Mouse (Mus musculus): ENCODE measurements at regions not wholly inside any gene's neighbourhood (a gene's known extent, or its start where the extent isn't known, plus 50 kb on each side); places are given as distances from the start of the nearest gene placed in this dataset.

DNA sequence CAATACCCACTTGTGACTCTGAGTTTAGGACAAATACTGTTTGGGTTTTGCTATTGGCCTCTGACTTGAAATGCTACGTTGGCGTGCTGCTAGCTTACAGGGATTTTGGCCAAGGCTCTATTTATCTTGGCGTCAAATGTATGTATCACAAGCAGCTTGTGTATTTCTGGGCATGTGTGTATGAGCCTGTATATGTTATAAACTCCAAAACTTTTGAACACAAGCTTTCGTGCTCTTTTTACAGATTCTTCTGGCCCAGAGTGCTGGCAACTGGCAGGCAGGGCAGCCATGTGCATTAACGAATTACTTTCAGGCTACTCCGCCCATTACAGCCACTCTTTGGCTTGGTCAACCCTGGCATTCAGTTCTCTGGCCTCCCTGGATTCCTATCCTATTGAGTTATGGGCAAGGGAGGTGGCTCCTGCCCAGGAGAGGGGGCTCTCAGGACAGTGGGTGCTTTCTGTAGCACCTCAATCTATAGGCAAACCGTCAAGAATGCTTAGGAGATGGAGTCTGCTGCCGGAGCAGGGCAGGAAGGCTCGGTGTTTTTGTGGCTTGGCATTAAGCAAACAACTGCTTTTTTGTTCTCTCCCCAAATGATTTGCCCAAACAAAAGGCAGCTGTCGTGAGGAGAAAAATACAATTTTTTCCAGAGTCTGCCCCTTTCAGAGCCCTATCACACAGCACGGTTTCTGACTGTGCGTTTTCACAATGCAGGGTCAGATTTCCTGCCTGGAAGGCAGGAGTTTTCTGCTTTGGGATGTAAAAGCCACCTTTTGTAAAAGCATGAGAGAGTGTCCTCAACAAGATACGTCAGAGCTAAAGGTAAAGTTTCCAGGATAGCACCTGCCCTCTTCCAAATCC lies 465.0 kb downstream of the Ccdc171 start:
- Histone ChIP-seq H3K4me2 (ENCODE audit: low read depth, low read length) (no peak overlapping the region), H3K27me3 (ENCODE audit: control insufficient read depth, insufficient read depth, low read length) (no peaks in the 10 kb centered on the region), H3K4me1 (ENCODE audit: control insufficient read depth, insufficient read depth, low read length) (peaks cover 7% of the 10 kb centered on the region), H3K27ac (replicated peaks; ENCODE audit: low read depth, low read length) (no peak overlapping the region), H3K36me3 (replicated peaks; ENCODE audit: control insufficient read depth, insufficient read depth, low read depth, low read length) (no peaks in the 10 kb centered on the region), H3K4me3 (ENCODE audit: low read depth, low read length) (no peak overlapping the region), H3K9me3 (replicated peaks; ENCODE audit: control insufficient read depth, low read length) (no peaks in the 10 kb centered on the region), H3K9ac (replicated peaks; ENCODE audit: low read length) (peak overlapping the region; percentile 18; the same call in 1 of the 2 replicates)
- ATAC-seq (replicated peaks; ENCODE audit: insufficient number of reproducible peaks, low FRiP score, low TSS enrichment, low read depth) (no peak), DNase-seq (ENCODE audit: low spot score) (peak; percentile 52)
- WGBS: 47% methylated on average over 13 of the region's 13 CpGs

DNA sequence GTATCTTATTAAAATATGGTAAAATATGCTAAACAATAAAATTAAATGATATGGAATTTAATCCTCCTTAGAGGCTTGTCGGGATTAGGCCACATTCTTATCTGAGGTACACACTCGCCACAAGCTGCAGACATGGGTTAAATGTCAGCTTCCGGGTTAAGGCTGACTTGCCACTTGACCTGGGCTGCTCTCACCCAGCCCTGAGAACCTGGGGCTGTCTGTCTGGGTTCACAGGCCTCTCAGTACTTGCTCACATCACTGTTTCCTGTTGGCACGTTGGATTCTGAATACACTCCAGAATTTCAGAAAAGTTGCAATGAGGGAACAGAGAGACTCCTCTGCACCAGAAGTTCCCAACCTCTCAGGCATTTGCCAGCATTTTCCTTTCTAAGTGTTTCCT lies 465.9 kb downstream of the Ccdc171 start:
- Histone ChIP-seq H3K9me3 (replicated peaks; ENCODE audit: control insufficient read depth, low read length) (no peaks in the 10 kb centered on the region), H3K4me1 (ENCODE audit: control insufficient read depth, insufficient read depth, low read length) (peaks cover 7% of the 10 kb centered on the region), H3K27ac (replicated peaks; ENCODE audit: low read depth, low read length) (no peak overlapping the region), H3K27me3 (ENCODE audit: control insufficient read depth, insufficient read depth, low read length) (no peaks in the 10 kb centered on the region), H3K9ac (replicated peaks; ENCODE audit: low read length) (no peak overlapping the region), H3K4me2 (ENCODE audit: low read depth, low read length) (no peak overlapping the region), H3K36me3 (replicated peaks; ENCODE audit: control insufficient read depth, insufficient read depth, low read depth, low read length) (no peaks in the 10 kb centered on the region), H3K4me3 (ENCODE audit: low read depth, low read length) (no peak overlapping the region)
- DNase-seq (ENCODE audit: low spot score) (no peak), ATAC-seq (replicated peaks; ENCODE audit: insufficient number of reproducible peaks, low FRiP score, low TSS enrichment, low read depth) (no peak)
- 11% methylated on average over 4 of the region's 4 CpGs for WGBS

DNA sequence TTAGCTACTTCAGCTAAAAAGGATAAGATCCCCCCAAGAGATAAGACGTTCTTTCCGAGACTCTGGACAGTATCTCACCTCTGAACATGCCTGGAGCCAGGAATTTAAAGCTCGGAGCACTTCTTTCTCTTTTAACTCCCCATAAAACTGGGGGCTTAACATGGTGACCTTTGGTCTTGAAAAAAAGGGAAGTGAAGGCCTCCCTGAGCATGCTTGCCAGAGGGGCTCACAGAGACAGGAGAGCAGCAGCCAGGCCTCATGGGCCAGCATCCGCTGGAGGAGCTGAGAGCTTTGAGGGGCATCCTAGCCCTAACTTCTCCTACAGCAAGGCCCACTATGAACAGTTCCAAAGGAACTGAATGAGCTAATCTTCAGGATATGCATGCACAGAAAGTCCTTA lies 471.7 kb downstream of the Ccdc171 start:
- Histone ChIP-seq H3K4me1 (ENCODE audit: control insufficient read depth, insufficient read depth, low read length) (peaks cover 6% of the 10 kb centered on the region), H3K4me3 (ENCODE audit: low read depth, low read length) (no peak overlapping the region), H3K36me3 (replicated peaks; ENCODE audit: control insufficient read depth, insufficient read depth, low read depth, low read length) (no peaks in the 10 kb centered on the region), H3K9me3 (replicated peaks; ENCODE audit: control insufficient read depth, low read length) (no peaks in the 10 kb centered on the region), H3K27me3 (ENCODE audit: control insufficient read depth, insufficient read depth, low read length) (no peaks in the 10 kb centered on the region), H3K4me2 (ENCODE audit: low read depth, low read length) (no peak overlapping the region), H3K9ac (replicated peaks; ENCODE audit: low read length) (no peak overlapping the region), H3K27ac (replicated peaks; ENCODE audit: low read depth, low read length) (no peak overlapping the region)
- DNase-seq (ENCODE audit: low spot score) (no peak), ATAC-seq (replicated peaks; ENCODE audit: insufficient number of reproducible peaks, low FRiP score, low TSS enrichment, low read depth) (no peak)
- WGBS: 48% methylated on average over 4 of the region's 4 CpGs

DNA sequence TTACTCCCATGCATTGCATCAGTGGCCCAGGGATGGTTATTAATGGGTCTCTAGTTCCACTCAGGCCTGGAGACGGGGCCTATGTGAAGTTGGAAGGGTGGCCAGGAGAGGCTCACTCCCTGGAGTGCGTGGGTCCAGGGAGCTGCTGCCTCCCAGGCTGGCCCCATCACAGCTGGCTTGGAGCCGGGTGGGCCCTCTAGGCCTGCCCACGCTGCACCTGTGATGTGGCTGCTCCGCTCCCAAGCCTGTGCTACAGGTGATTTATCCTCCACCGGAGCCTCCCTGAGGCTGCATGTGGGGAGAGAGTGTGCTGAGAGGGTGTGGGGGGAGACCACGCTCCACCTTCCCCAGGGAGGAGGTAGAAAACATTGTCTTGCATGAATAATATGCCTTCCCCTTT lies 476.3 kb downstream of the Ccdc171 start:
- DNase-seq (ENCODE audit: low spot score) (no peak), ATAC-seq (replicated peaks; ENCODE audit: insufficient number of reproducible peaks, low FRiP score, low TSS enrichment, low read depth) (no peak)

DNA sequence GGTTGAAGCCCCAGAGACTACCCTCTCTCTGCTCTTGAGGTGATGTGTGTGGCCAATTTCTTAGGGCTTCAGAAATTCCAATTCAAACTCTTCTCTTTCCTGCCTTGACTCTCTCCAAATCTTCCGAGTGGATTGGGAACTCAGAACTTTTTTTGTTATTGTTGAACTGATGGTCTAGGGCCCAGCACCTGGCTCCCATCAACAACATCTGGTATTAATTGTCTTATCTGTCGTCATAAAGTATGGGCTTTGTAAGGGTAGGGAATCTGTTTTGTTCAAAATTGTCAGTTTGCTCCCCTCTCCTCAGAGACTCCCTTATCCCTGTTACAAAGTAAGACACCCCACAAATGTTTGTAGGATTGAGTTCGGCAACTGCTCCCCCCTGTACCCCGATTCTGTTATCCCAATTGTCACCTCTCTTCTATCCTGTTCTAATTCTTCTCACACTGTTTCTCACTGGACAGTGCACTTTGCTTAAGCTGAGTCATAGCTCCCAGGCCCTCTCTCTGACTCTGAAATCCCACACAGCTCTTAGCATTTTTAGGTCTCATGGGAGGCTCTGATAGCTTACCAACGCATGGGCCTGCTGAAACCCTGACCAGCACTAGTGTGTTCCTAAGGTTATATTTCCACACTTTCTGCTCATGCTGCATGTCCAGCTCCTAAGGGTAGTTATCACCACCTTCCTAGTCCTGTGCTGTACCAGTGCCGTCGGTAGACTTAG lies 478.9 kb downstream of the Ccdc171 start:
- Histone ChIP-seq H3K4me3 (ENCODE audit: low read depth, low read length) (no peak overlapping the region), H3K4me2 (ENCODE audit: low read depth, low read length) (no peak overlapping the region), H3K4me1 (ENCODE audit: control insufficient read depth, insufficient read depth, low read length) (peaks cover 6% of the 10 kb centered on the region), H3K36me3 (replicated peaks; ENCODE audit: control insufficient read depth, insufficient read depth, low read depth, low read length) (no peaks in the 10 kb centered on the region), H3K9ac (replicated peaks; ENCODE audit: low read length) (no peak overlapping the region), H3K27me3 (ENCODE audit: control insufficient read depth, insufficient read depth, low read length) (no peaks in the 10 kb centered on the region), H3K27ac (replicated peaks; ENCODE audit: low read depth, low read length) (no peak overlapping the region), H3K9me3 (replicated peaks; ENCODE audit: control insufficient read depth, low read length) (no peaks in the 10 kb centered on the region)
- ATAC-seq (replicated peaks; ENCODE audit: insufficient number of reproducible peaks, low FRiP score, low TSS enrichment, low read depth): no peak
- peak; percentile 66 for DNase-seq (ENCODE audit: low spot score)
- WGBS: 48% methylated on average over 7 of the region's 7 CpGs

More for the DNA sequence above, 476.3 kb downstream of the Ccdc171 start:
- 75% methylated on average over 7 of the region's 7 CpGs for WGBS
- H3K36me3 ChIP-seq (replicated peaks; ENCODE audit: control insufficient read depth, insufficient read depth, low read depth, low read length): no peaks in the 10 kb centered on the region
- H3K4me3 ChIP-seq (ENCODE audit: low read depth, low read length): no peak overlapping the region
- no peaks in the 10 kb centered on the region for H3K27me3 ChIP-seq (ENCODE audit: control insufficient read depth, insufficient read depth, low read length)
- no peaks in the 10 kb centered on the region for H3K9me3 ChIP-seq (replicated peaks; ENCODE audit: control insufficient read depth, low read length)
- H3K4me1 ChIP-seq (ENCODE audit: control insufficient read depth, insufficient read depth, low read length): peaks cover 6% of the 10 kb centered on the region
- H3K9ac ChIP-seq (replicated peaks; ENCODE audit: low read length): no peak overlapping the region; the same call in 1 of the 2 replicates
- no peak overlapping the region for H3K4me2 ChIP-seq (ENCODE audit: low read depth, low read length)
- H3K27ac ChIP-seq (replicated peaks; ENCODE audit: low read depth, low read length): no peak overlapping the region

DNA sequence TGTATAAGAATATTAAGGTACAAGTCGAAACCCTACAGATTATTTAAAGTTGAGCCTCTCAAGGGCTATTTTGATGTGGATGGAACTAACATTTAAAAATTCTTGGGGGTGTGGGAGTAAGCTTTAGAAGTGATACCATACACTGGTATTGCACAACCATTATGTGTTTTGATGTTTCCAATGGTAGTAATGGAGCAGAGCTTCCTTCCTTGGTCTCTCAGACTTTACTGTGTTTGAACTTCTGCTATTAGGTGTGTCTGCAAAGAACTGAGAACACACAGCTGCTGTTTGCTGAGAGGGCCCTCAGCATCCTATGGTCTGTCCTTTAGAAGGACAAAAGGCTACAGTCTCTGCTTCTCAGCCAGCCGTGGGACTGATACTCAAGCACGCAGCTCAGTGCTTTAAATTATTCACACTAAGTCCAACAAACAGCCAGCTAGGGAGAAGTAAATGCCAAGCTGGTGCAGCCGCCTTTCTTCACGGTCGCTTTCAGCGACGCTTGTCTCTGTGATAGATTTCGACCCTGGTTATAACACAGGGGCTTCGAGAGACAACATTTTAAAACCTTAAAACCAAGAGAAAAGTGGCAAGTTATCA lies 479.5 kb downstream of the Ccdc171 start:
- Histone ChIP-seq H3K4me2 (ENCODE audit: low read depth, low read length) (no peak overlapping the region), H3K4me3 (ENCODE audit: low read depth, low read length) (no peak overlapping the region), H3K9me3 (replicated peaks; ENCODE audit: control insufficient read depth, low read length) (no peaks in the 10 kb centered on the region), H3K27ac (replicated peaks; ENCODE audit: low read depth, low read length) (no peak overlapping the region), H3K4me1 (ENCODE audit: control insufficient read depth, insufficient read depth, low read length) (peaks cover 6% of the 10 kb centered on the region), H3K27me3 (ENCODE audit: control insufficient read depth, insufficient read depth, low read length) (no peaks in the 10 kb centered on the region), H3K36me3 (replicated peaks; ENCODE audit: control insufficient read depth, insufficient read depth, low read depth, low read length) (no peaks in the 10 kb centered on the region), H3K9ac (replicated peaks; ENCODE audit: low read length) (no peak overlapping the region)
- DNase-seq (ENCODE audit: low spot score) (no peak), ATAC-seq (replicated peaks; ENCODE audit: insufficient number of reproducible peaks, low FRiP score, low TSS enrichment, low read depth) (no peak)
- WGBS: 68% methylated on average over 10 of the region's 10 CpGs

DNA sequence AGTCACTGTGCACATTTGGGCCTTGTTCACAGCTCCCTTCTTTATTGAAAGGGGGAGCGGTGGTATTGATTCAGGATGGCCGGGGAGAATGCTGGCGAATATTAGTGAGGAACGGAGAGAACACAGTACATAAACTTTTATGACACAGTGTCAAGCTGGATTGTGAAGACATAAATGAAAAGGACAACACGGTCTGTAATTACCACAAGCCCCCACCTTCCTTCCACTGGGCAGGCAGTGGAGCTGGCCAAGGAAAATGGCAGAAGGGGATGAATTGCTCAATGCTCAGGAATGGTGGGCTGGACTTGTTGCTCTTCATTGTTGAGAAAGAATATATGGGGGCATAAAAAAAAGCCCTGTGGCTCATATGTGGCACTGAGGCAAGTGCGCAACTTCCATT lies 486.6 kb downstream of the Ccdc171 start:
- no peak for DNase-seq (ENCODE audit: low spot score)
- H3K9me3 ChIP-seq (replicated peaks; ENCODE audit: control insufficient read depth, low read length): no peaks in the 10 kb centered on the region
- no peaks in the 10 kb centered on the region for H3K4me1 ChIP-seq (ENCODE audit: control insufficient read depth, insufficient read depth, low read length)
- no peaks in the 10 kb centered on the region for H3K36me3 ChIP-seq (replicated peaks; ENCODE audit: control insufficient read depth, insufficient read depth, low read depth, low read length)
- ATAC-seq (replicated peaks; ENCODE audit: insufficient number of reproducible peaks, low FRiP score, low TSS enrichment, low read depth): no peak
- H3K9ac ChIP-seq (replicated peaks; ENCODE audit: low read length): no peak overlapping the region
- no peak overlapping the region for H3K4me2 ChIP-seq (ENCODE audit: low read depth, low read length)
- WGBS: 90% methylated on average over 6 of the region's 6 CpGs
- no peak overlapping the region for H3K4me3 ChIP-seq (ENCODE audit: low read depth, low read length)
- H3K27me3 ChIP-seq (ENCODE audit: control insufficient read depth, insufficient read depth, low read length): no peaks in the 10 kb centered on the region
- H3K27ac ChIP-seq (replicated peaks; ENCODE audit: low read depth, low read length): no peak overlapping the region

DNA sequence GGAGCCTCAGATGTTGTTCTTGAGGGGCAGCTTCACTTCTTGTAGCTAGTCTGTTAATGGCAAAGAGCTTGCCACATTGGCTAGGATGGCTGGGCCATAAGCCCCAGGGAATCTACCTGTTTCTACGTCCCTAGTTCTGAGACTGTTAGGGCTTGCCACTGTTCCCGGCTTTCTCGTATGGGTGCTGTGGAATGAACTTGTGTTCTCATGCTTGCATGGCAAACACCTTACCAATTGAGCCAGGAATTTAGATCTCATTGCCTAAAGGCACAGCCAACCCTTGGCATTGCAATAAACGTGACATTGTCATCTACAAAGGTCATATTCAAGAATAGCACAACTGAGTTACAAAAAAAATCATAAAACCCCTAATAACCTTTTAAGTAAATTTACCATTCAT lies 489.8 kb downstream of the Ccdc171 start:
- H3K27me3 ChIP-seq (ENCODE audit: control insufficient read depth, insufficient read depth, low read length): no peaks in the 10 kb centered on the region
- no peak overlapping the region for H3K27ac ChIP-seq (replicated peaks; ENCODE audit: low read depth, low read length)
- 87% methylated on average over 4 of the region's 4 CpGs for WGBS
- no peaks in the 10 kb centered on the region for H3K9me3 ChIP-seq (replicated peaks; ENCODE audit: control insufficient read depth, low read length)
- ATAC-seq (replicated peaks; ENCODE audit: insufficient number of reproducible peaks, low FRiP score, low TSS enrichment, low read depth): no peak
- DNase-seq (ENCODE audit: low spot score): no peak
- H3K4me2 ChIP-seq (ENCODE audit: low read depth, low read length): no peak overlapping the region
- H3K4me3 ChIP-seq (ENCODE audit: low read depth, low read length): no peak overlapping the region
- no peaks in the 10 kb centered on the region for H3K36me3 ChIP-seq (replicated peaks; ENCODE audit: control insufficient read depth, insufficient read depth, low read depth, low read length)
- H3K4me1 ChIP-seq (ENCODE audit: control insufficient read depth, insufficient read depth, low read length): peaks cover 3% of the 10 kb centered on the region
- no peak overlapping the region for H3K9ac ChIP-seq (replicated peaks; ENCODE audit: low read length)
